Mouse (Mus musculus) lung, adult 18-20 months (tissue): ENCODE results near the gene Hax1.
A peak's percentile ranks its signal among the peaks of the same experiment; 100 is the strongest.

Source experiments
- DNase-seq, 2 experiments: peaks; one replicate each; pipeline ENCODE4 v3.0.0; 2022; ENCODE audit warnings: mixed read lengths in 2 of 2

Gene Hax1

DNA sequence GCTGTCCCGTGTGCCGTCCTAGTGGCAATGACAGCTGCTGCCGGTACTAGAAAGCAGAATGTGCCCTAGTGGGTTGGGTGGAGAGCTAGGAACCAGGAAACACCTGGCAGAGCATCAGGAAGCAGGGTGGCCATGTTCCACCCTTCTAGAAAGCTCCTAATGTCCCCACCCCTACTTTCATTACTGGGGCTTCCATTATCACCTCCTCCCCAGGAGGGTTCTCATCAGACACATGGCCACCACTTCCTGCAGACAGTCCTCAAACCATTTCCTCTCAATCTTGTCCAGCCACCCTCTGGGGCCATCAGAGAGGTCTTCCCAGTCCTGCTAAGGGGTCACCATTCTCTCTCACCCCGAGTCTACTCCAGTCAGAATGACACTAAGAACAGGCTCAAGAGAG is 37.1 kb downstream of the Hax1 start:
- no peak for DNase-seq

DNA sequence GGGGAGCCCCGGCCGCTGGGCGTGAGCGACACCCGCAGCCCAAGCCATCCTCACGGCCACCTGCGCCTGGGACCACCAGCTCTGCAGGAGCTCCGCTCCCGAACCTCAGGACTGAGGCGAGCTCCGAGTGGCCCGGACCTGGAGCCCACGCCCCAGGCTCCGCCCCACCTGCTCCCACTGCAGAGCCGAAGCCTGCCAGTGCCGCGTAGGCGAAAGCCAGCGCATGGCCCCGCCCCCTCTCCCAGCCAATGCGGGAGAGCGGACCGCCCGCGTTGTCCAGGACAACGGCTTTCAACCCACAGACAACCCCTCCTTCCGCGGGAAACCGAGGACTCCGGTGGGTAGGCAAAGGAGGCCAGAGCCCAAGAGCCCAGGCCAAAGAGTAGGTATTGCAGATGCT is 38.1 kb downstream of the Hax1 start:
- peak; percentile 93 to 96 for DNase-seq

DNA sequence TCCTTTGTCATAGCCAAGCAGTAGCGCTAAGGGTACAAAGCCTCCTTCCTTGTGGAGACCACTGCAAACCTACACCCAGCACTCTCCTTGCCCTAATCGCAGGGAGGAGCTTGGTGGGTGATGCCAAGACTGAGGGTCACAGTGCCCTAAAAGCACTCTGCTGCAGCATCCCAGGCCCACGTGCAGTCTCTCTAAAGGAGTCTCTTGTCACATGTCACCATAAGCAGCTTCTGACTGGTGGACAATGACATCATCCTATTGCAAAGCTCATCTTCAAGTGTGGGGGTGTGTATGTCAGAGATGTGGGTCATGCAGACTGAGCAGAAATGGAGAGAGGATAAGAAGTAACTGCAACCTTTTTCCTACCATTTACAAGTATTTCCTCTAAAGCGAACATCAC is 39.1 kb downstream of the Hax1 start:
- no peak for DNase-seq

DNA sequence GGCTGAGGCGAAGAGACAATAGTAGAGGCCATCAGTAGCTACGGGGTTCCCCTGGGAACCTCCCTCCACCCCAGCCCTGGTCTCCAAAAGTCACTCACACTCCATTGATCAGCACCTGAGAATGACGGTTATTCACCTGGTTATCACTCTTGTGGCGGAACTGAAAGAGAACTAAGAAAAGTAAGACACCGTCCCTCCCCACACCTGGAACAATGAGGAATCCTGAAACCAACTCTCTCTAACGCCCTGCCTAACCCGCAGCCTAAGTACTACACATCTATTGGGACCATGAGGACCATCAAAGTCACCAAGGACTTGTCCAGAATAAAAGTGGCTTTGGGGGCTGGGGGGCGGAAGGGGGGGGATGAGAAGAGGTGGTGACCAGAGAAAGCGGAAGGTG is 40.7 kb downstream of the Hax1 start:
- DNase-seq: no peak

DNA sequence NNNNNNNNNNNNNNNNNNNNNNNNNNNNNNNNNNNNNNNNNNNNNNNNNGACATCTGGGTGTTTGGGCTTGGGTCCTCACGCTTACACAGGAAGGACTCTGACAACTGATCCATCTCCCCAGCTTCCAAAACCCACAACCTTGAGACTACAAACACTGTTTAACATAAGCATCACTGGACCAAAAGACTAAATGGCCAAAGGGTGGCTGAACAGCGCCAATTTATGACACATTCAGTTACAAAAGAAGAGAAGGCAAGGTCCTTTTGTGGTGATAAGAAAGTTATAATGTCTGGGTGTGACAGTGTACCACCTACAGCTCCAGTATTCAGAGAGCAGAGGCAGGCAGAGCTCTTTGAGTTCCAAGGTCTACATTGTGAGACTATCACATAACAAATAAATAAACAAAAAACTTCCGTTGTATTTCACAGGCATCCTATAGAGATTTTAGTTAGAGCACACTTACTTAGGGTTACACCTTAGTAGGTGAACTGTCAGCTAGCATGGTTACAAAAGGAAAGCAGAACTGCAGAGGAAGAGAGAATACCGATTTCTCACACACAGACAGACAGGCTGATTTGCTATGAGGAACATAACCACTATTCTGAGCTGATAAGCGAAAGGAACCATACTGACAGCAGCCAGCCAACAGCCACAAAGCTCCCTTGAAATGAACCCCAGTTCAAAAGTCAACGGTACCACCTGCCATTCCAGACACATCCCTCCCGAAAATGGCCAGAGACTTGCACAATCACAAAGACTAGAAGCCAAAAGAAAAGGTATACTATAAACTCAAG is 42.2 kb downstream of the Hax1 start:
- no peak for DNase-seq

DNA sequence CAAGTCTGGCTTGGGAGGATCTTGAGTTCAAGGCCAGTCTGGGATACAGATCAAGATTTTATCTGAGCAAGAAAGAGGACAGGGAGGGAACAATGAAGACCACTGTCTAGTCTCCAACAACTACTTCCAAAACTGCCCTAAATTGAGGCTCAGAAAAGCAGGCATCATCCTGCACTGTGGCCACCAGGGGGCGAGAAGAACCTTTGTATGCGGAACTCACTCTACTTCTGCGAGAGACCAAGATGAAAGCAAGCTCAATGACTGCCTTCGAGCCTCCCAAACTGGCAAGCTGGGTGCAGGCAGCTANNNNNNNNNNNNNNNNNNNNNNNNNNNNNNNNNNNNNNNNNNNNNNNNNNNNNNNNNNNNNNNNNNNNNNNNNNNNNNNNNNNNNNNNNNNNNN is 45.2 kb downstream of the Hax1 start:
- peak; percentile 72 to 73 for DNase-seq

DNA sequence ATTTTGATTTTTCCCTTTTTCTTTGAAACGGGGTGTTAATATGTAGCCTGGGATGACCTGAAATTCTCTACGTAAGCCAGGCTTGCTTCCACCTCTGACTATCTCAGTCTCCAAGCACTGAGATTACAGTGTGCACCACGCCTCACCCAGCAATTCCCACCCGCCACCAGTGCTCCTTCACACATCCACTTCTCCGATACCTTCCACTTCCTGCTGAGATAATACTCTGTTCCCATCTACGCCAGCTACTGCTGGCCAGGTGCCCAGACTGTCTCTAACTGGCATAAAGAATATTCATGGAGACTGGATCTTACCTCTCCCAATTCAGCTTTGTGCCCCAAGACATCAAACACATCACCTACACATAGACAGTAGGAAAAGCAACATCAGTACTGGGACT is 49.9 kb downstream of the Hax1 start:
- no peak for DNase-seq

DNA sequence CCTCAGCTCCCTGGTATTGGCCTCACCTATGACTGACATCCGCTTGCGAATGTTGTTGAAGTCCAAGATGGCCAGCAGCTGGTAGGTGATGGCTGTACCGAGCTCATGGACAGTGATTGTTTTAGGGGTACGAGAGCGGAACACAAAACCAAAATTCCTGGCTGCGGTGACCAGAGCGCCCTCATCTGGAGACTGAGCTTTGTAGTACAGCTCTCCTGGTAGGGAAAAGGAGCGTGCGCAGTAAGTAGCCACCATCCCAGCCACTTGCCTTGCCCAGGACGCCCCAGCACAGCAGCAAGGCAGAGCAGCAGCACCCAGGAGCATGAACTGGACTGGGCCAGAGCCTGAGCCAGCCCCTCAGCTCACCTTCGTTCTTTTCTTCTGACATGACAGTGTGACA is 50.6 kb downstream of the Hax1 start:
- DNase-seq: no peak
